Mouse (Mus musculus): ENCODE measurements around the gene Actr8. TPM values are rescaled to one million over a fixed set of nuclear protein-coding genes. Genes with fewer than 3 reads are reported as not detected.

Gene Actr8
- total and polyA plus RNA-seq, 2 experiments from 2014 or later = 40.0 to 51.3 TPM

- H3K4me2 ChIP-seq (ENCODE audit: low read depth, low read length) = no peak overlapping the region
- no peak for ATAC-seq
- 69% methylated on average over 8 of the region's 8 CpGs for WGBS
These were observed 55.3 kb downstream of the Actr8 start for GRCm38 (mm10) chr14:30033405-30033804.

GRCm38 (mm10) chr14:30038431-30038830 is 60.3 kb downstream of the Actr8 start:
- H3K36me3 ChIP-seq (ENCODE audit: insufficient read depth, low read length) = no peaks in the 10 kb centered on the region
- ATAC-seq (no peak), DNase-seq (ENCODE audit: low spot score) (no peak)
- WGBS = 80% methylated on average over 18 of the region's 18 CpGs
- no peak overlapping the region for H3K27ac ChIP-seq
- no peaks in the 10 kb centered on the region for H3K4me1 ChIP-seq (ENCODE audit: insufficient read depth, low read length)
- H3K4me2 ChIP-seq (ENCODE audit: low read depth, low read length) = no peak overlapping the region
- TF ChIP-seq CTCF (IDR thresholded peaks at IDR 0.05; ENCODE audit: low read depth) = no peak
- no peaks in the 10 kb centered on the region for H3K27me3 ChIP-seq (ENCODE audit: insufficient read depth, low read length)
- no peak overlapping the region for H3K9ac ChIP-seq (replicated peaks; ENCODE audit: low read length)
- no peaks in the 10 kb centered on the region for H3K9me3 ChIP-seq (ENCODE audit: low read length)
- no peak overlapping the region for H3K4me3 ChIP-seq (ENCODE audit: low read length)

More at GRCm38 (mm10) chr14:30033405-30033804, 55.3 kb downstream of the Actr8 start:
- H3K27ac ChIP-seq = no peak overlapping the region
- no peak for TF ChIP-seq CTCF (IDR thresholded peaks at IDR 0.05; ENCODE audit: low read depth)
- no peaks in the 10 kb centered on the region for H3K27me3 ChIP-seq (ENCODE audit: insufficient read depth, low read length)
- no peak overlapping the region for H3K4me3 ChIP-seq (ENCODE audit: low read length)
- H3K9me3 ChIP-seq (ENCODE audit: low read length) = no peaks in the 10 kb centered on the region
- no peak for DNase-seq (ENCODE audit: low spot score)
- no peaks in the 10 kb centered on the region for H3K4me1 ChIP-seq (ENCODE audit: insufficient read depth, low read length)
- H3K9ac ChIP-seq (replicated peaks; ENCODE audit: low read length) = no peak overlapping the region
- H3K36me3 ChIP-seq (ENCODE audit: insufficient read depth, low read length) = no peaks in the 10 kb centered on the region

GRCm38 (mm10) chr14:30039413-30039812 is 61.3 kb downstream of the Actr8 start:
- H3K27ac ChIP-seq = no peak overlapping the region
- no peaks in the 10 kb centered on the region for H3K36me3 ChIP-seq (ENCODE audit: insufficient read depth, low read length)
- no peak overlapping the region for H3K4me3 ChIP-seq (ENCODE audit: low read length)
- H3K9me3 ChIP-seq (ENCODE audit: low read length) = no peaks in the 10 kb centered on the region
- 85% methylated on average over 4 of the region's 4 CpGs for WGBS
- no peak overlapping the region for H3K9ac ChIP-seq (replicated peaks; ENCODE audit: low read length)
- ATAC-seq (no peak), DNase-seq (ENCODE audit: low spot score) (no peak)
- H3K27me3 ChIP-seq (ENCODE audit: insufficient read depth, low read length) = no peaks in the 10 kb centered on the region
- H3K4me2 ChIP-seq (ENCODE audit: low read depth, low read length) = no peak overlapping the region
- no peak for TF ChIP-seq CTCF (IDR thresholded peaks at IDR 0.05; ENCODE audit: low read depth)
- H3K4me1 ChIP-seq (ENCODE audit: insufficient read depth, low read length) = no peaks in the 10 kb centered on the region

- H3K9ac ChIP-seq (replicated peaks; ENCODE audit: low read length) = no peak overlapping the region
- no peak overlapping the region for H3K27ac ChIP-seq
- no peaks in the 10 kb centered on the region for H3K36me3 ChIP-seq (ENCODE audit: insufficient read depth, low read length)
- no peak overlapping the region for H3K4me3 ChIP-seq (ENCODE audit: low read length)
- WGBS = 86% methylated on average over 9 of the region's 9 CpGs
- H3K4me1 ChIP-seq (ENCODE audit: insufficient read depth, low read length) = no peaks in the 10 kb centered on the region
- no peaks in the 10 kb centered on the region for H3K27me3 ChIP-seq (ENCODE audit: insufficient read depth, low read length)
- H3K9me3 ChIP-seq (ENCODE audit: low read length) = no peaks in the 10 kb centered on the region
- no peak for TF ChIP-seq CTCF (IDR thresholded peaks at IDR 0.05; ENCODE audit: low read depth)
- no peak for DNase-seq (ENCODE audit: low spot score)
- no peak overlapping the region for H3K4me2 ChIP-seq (ENCODE audit: low read depth, low read length)
- ATAC-seq = no peak
These were observed 63.7 kb downstream of the Actr8 start for GRCm38 (mm10) chr14:30041836-30042235.

GRCm38 (mm10) chr14:30043356-30043940 is 65.3 kb downstream of the Actr8 start:
- Histone ChIP-seq H3K27me3 (ENCODE audit: insufficient read depth, low read length) (no peaks in the 10 kb centered on the region), H3K36me3 (ENCODE audit: insufficient read depth, low read length) (no peaks in the 10 kb centered on the region), H3K4me2 (ENCODE audit: low read depth, low read length) (no peak overlapping the region), H3K4me1 (ENCODE audit: insufficient read depth, low read length) (no peaks in the 10 kb centered on the region), H3K4me3 (ENCODE audit: low read length) (no peak overlapping the region), H3K9ac (replicated peaks; ENCODE audit: low read length) (no peak overlapping the region), H3K9me3 (ENCODE audit: low read length) (no peaks in the 10 kb centered on the region), H3K27ac (no peak overlapping the region)
- 88% methylated on average over 7 of the region's 7 CpGs for WGBS
- no peak for TF ChIP-seq CTCF (IDR thresholded peaks at IDR 0.05; ENCODE audit: low read depth)
- no peak for DNase-seq (ENCODE audit: low spot score)
- no peak for ATAC-seq

- H3K9me3 ChIP-seq (ENCODE audit: low read length) = no peaks in the 10 kb centered on the region
- no peaks in the 10 kb centered on the region for H3K4me1 ChIP-seq (ENCODE audit: insufficient read depth, low read length)
- no peak overlapping the region for H3K4me2 ChIP-seq (ENCODE audit: low read depth, low read length)
- no peaks in the 10 kb centered on the region for H3K36me3 ChIP-seq (ENCODE audit: insufficient read depth, low read length)
- DNase-seq (ENCODE audit: low spot score) (no peak), ATAC-seq (no peak)
- H3K9ac ChIP-seq (replicated peaks; ENCODE audit: low read length) = no peak overlapping the region
- 91% methylated on average over 10 of the region's 10 CpGs for WGBS
- H3K27ac ChIP-seq = no peak overlapping the region
- no peak for TF ChIP-seq CTCF (IDR thresholded peaks at IDR 0.05; ENCODE audit: low read depth)
- no peaks in the 10 kb centered on the region for H3K27me3 ChIP-seq (ENCODE audit: insufficient read depth, low read length)
- H3K4me3 ChIP-seq (ENCODE audit: low read length) = no peak overlapping the region
These were observed 67.1 kb downstream of the Actr8 start for GRCm38 (mm10) chr14:30045239-30045638.

GRCm38 (mm10) chr14:30045704-30046220 is 67.6 kb downstream of the Actr8 start:
- Histone ChIP-seq H3K9ac (replicated peaks; ENCODE audit: low read length) (no peak overlapping the region), H3K4me1 (ENCODE audit: insufficient read depth, low read length) (no peaks in the 10 kb centered on the region), H3K36me3 (ENCODE audit: insufficient read depth, low read length) (no peaks in the 10 kb centered on the region), H3K4me2 (ENCODE audit: low read depth, low read length) (no peak overlapping the region), H3K4me3 (ENCODE audit: low read length) (no peak overlapping the region), H3K27me3 (ENCODE audit: insufficient read depth, low read length) (no peaks in the 10 kb centered on the region), H3K9me3 (ENCODE audit: low read length) (no peaks in the 10 kb centered on the region), H3K27ac (no peak overlapping the region)
- no peak for ATAC-seq
- no peak for TF ChIP-seq CTCF (IDR thresholded peaks at IDR 0.05; ENCODE audit: low read depth)
- DNase-seq (ENCODE audit: low spot score) = no peak
- WGBS = 85% methylated on average over 8 of the region's 8 CpGs
